Mouse (Mus musculus): ENCODE results near the gene Gm49396. TPM values are rescaled to one million over a fixed set of nuclear protein-coding genes. Genes with fewer than 3 reads are reported as not detected.

Gm49396 gene
- 6.5 TPM for polyA plus RNA-seq (2014; fragmentation: Illumina TruSeq; extraction: RNeasy Lipid Tissue Mini Kit (QIAGEN cat#74804); ENCODE audit: low read depth, low replicate concordance)

GRCm38 (mm10) chr7:30563117-30563905 lies at the start of gene Gm49396, which contains the start of the genes U2af1l4 and Psenen:
Gm49396 (plus strand) TSS chr7:30563344.
U2af1l4 (plus strand) TSS chr7:30563301.
Psenen (minus strand) TSS chr7:30563627.

GRCm38 (mm10) chr7:30534633-30535577 lies 28.2 kb upstream of the Gm49396 start, which contains the start of gene Arhgap33:
Arhgap33 (minus strand) TSS chr7:30535060.

GRCm38 (mm10) chr7:30552102-30553020 lies 10.8 kb upstream of the Gm49396 start, which contains the start of the genes Hspb6 and Proser3:
Hspb6 (plus strand) TSS chr7:30552178.
Proser3 (minus strand) TSS chr7:30552299.

GRCm38 (mm10) chr7:30559443-30559954 lies 3.6 kb upstream of the Gm49396 start, which contains the start of gene Lin37:
Lin37 (minus strand) TSS chr7:30559838.

GRCm38 (mm10) chr7:30564970-30565571 lies 1.9 kb downstream of the Gm49396 start, which contains the start of gene Igflr1:
Igflr1 (plus strand) TSS chr7:30565427.

GRCm38 (mm10) chr7:30588676-30589434 lies 25.7 kb downstream of the Gm49396 start, which contains the start of gene Kmt2b:
Kmt2b (minus strand) TSS chr7:30588726.

GRCm38 (mm10) chr7:30598786-30599185 lies 35.6 kb downstream of the Gm49396 start, which contains the start of gene Zbtb32:
Zbtb32 (minus strand) TSS chr7:30598909.

GRCm38 (mm10) chr7:30612654-30613402 lies 49.7 kb downstream of the Gm49396 start, which contains the start of gene Upk1a:
Upk1a (minus strand) TSS chr7:30612847.

Other genes starting within 250 kb of the Gm49396 start
- 5.0 TPM for gene Syne4, start 248.5 kb upstream of the Gm49396 start, polyA plus RNA-seq (2014; fragmentation: Illumina TruSeq; extraction: RNeasy Lipid Tissue Mini Kit (QIAGEN cat#74804); ENCODE audit: low read depth, low replicate concordance)
- 1.2 TPM for gene E130208F15Rik, start 241.6 kb upstream of the Gm49396 start, polyA plus RNA-seq (2014; fragmentation: Illumina TruSeq; extraction: RNeasy Lipid Tissue Mini Kit (QIAGEN cat#74804); ENCODE audit: low read depth, low replicate concordance)
- 9.0 TPM for gene Sdhaf1, start 239.4 kb upstream of the Gm49396 start, polyA plus RNA-seq (2014; fragmentation: Illumina TruSeq; extraction: RNeasy Lipid Tissue Mini Kit (QIAGEN cat#74804); ENCODE audit: low read depth, low replicate concordance)
- 1.7 TPM for gene Lrfn3, start 200.6 kb upstream of the Gm49396 start, polyA plus RNA-seq (2014; fragmentation: Illumina TruSeq; extraction: RNeasy Lipid Tissue Mini Kit (QIAGEN cat#74804); ENCODE audit: low read depth, low replicate concordance)
- 114 TPM for gene Tyrobp, start 149.6 kb upstream of the Gm49396 start, polyA plus RNA-seq (2014; fragmentation: Illumina TruSeq; extraction: RNeasy Lipid Tissue Mini Kit (QIAGEN cat#74804); ENCODE audit: low read depth, low replicate concordance)
- 4.5 TPM for gene Hcst, start 143.5 kb upstream of the Gm49396 start, polyA plus RNA-seq (2014; fragmentation: Illumina TruSeq; extraction: RNeasy Lipid Tissue Mini Kit (QIAGEN cat#74804); ENCODE audit: low read depth, low replicate concordance)
- gene Nfkbid, start 141.6 kb upstream of the Gm49396 start, polyA plus RNA-seq (2014; fragmentation: Illumina TruSeq; extraction: RNeasy Lipid Tissue Mini Kit (QIAGEN cat#74804); ENCODE audit: low read depth, low replicate concordance) = 1.9 TPM
- 2.8 TPM for gene Aplp1, start 117.8 kb upstream of the Gm49396 start, polyA plus RNA-seq (2014; fragmentation: Illumina TruSeq; extraction: RNeasy Lipid Tissue Mini Kit (QIAGEN cat#74804); ENCODE audit: low read depth, low replicate concordance)
- not detected for gene Kirrel2, start 105.7 kb upstream of the Gm49396 start, polyA plus RNA-seq (2014; fragmentation: Illumina TruSeq; extraction: RNeasy Lipid Tissue Mini Kit (QIAGEN cat#74804); ENCODE audit: low read depth, low replicate concordance)
- not detected for gene Nphs1, start 105.0 kb upstream of the Gm49396 start, polyA plus RNA-seq (2014; fragmentation: Illumina TruSeq; extraction: RNeasy Lipid Tissue Mini Kit (QIAGEN cat#74804); ENCODE audit: low read depth, low replicate concordance)
- gene Prodh2, start 69.7 kb upstream of the Gm49396 start, polyA plus RNA-seq (2014; fragmentation: Illumina TruSeq; extraction: RNeasy Lipid Tissue Mini Kit (QIAGEN cat#74804); ENCODE audit: low read depth, low replicate concordance) = not detected
- gene Arhgap33, start 28.3 kb upstream of the Gm49396 start, polyA plus RNA-seq (2014; fragmentation: Illumina TruSeq; extraction: RNeasy Lipid Tissue Mini Kit (QIAGEN cat#74804); ENCODE audit: low read depth, low replicate concordance) = 11.2 TPM
- 19.1 TPM for gene Hspb6, start 11.2 kb upstream of the Gm49396 start, polyA plus RNA-seq (2014; fragmentation: Illumina TruSeq; extraction: RNeasy Lipid Tissue Mini Kit (QIAGEN cat#74804); ENCODE audit: low read depth, low replicate concordance)
- 13.6 TPM for gene Proser3, start 11.0 kb upstream of the Gm49396 start, polyA plus RNA-seq (2014; fragmentation: Illumina TruSeq; extraction: RNeasy Lipid Tissue Mini Kit (QIAGEN cat#74804); ENCODE audit: low read depth, low replicate concordance)
- 26.3 TPM for gene Lin37, start 3.5 kb upstream of the Gm49396 start, polyA plus RNA-seq (2014; fragmentation: Illumina TruSeq; extraction: RNeasy Lipid Tissue Mini Kit (QIAGEN cat#74804); ENCODE audit: low read depth, low replicate concordance)
- 50.0 TPM for gene U2af1l4, start within 50 bp of the Gm49396 start, polyA plus RNA-seq (2014; fragmentation: Illumina TruSeq; extraction: RNeasy Lipid Tissue Mini Kit (QIAGEN cat#74804); ENCODE audit: low read depth, low replicate concordance)
- gene Psenen, start 283 bp downstream of the Gm49396 start, polyA plus RNA-seq (2014; fragmentation: Illumina TruSeq; extraction: RNeasy Lipid Tissue Mini Kit (QIAGEN cat#74804); ENCODE audit: low read depth, low replicate concordance) = 138 TPM
- 2.8 TPM for gene Igflr1, start 2.1 kb downstream of the Gm49396 start, polyA plus RNA-seq (2014; fragmentation: Illumina TruSeq; extraction: RNeasy Lipid Tissue Mini Kit (QIAGEN cat#74804); ENCODE audit: low read depth, low replicate concordance)
- gene Kmt2b, start 25.4 kb downstream of the Gm49396 start, polyA plus RNA-seq (2014; fragmentation: Illumina TruSeq; extraction: RNeasy Lipid Tissue Mini Kit (QIAGEN cat#74804); ENCODE audit: low read depth, low replicate concordance) = 28.8 TPM
- 2.1 TPM for gene Zbtb32, start 35.6 kb downstream of the Gm49396 start, polyA plus RNA-seq (2014; fragmentation: Illumina TruSeq; extraction: RNeasy Lipid Tissue Mini Kit (QIAGEN cat#74804); ENCODE audit: low read depth, low replicate concordance)
- gene Upk1a, start 49.5 kb downstream of the Gm49396 start, polyA plus RNA-seq (2014; fragmentation: Illumina TruSeq; extraction: RNeasy Lipid Tissue Mini Kit (QIAGEN cat#74804); ENCODE audit: low read depth, low replicate concordance) = 25.2 TPM
- gene Cox6b1, start 62.8 kb downstream of the Gm49396 start, polyA plus RNA-seq (2014; fragmentation: Illumina TruSeq; extraction: RNeasy Lipid Tissue Mini Kit (QIAGEN cat#74804); ENCODE audit: low read depth, low replicate concordance) = 824 TPM
- not detected for gene Etv2, start 72.5 kb downstream of the Gm49396 start, polyA plus RNA-seq (2014; fragmentation: Illumina TruSeq; extraction: RNeasy Lipid Tissue Mini Kit (QIAGEN cat#74804); ENCODE audit: low read depth, low replicate concordance)
- 55.3 TPM for gene Rbm42, start 87.0 kb downstream of the Gm49396 start, polyA plus RNA-seq (2014; fragmentation: Illumina TruSeq; extraction: RNeasy Lipid Tissue Mini Kit (QIAGEN cat#74804); ENCODE audit: low read depth, low replicate concordance)
- 12.3 TPM for gene Haus5, start 101.7 kb downstream of the Gm49396 start, polyA plus RNA-seq (2014; fragmentation: Illumina TruSeq; extraction: RNeasy Lipid Tissue Mini Kit (QIAGEN cat#74804); ENCODE audit: low read depth, low replicate concordance)
- 2.8 TPM for gene Pmis2, start 108.3 kb downstream of the Gm49396 start, polyA plus RNA-seq (2014; fragmentation: Illumina TruSeq; extraction: RNeasy Lipid Tissue Mini Kit (QIAGEN cat#74804); ENCODE audit: low read depth, low replicate concordance)
- gene 2200002J24Rik, start 135.6 kb downstream of the Gm49396 start, polyA plus RNA-seq (2014; fragmentation: Illumina TruSeq; extraction: RNeasy Lipid Tissue Mini Kit (QIAGEN cat#74804); ENCODE audit: low read depth, low replicate concordance) = not detected
- gene Atp4a, start 148.9 kb downstream of the Gm49396 start, polyA plus RNA-seq (2014; fragmentation: Illumina TruSeq; extraction: RNeasy Lipid Tissue Mini Kit (QIAGEN cat#74804); ENCODE audit: low read depth, low replicate concordance) = 66.9 TPM
- 135 TPM for gene Tmem147, start 166.2 kb downstream of the Gm49396 start, polyA plus RNA-seq (2014; fragmentation: Illumina TruSeq; extraction: RNeasy Lipid Tissue Mini Kit (QIAGEN cat#74804); ENCODE audit: low read depth, low replicate concordance)
- 58.5 TPM for gene Gapdhs, start 180.3 kb downstream of the Gm49396 start, polyA plus RNA-seq (2014; fragmentation: Illumina TruSeq; extraction: RNeasy Lipid Tissue Mini Kit (QIAGEN cat#74804); ENCODE audit: low read depth, low replicate concordance)
- gene Sbsn, start 188.1 kb downstream of the Gm49396 start, polyA plus RNA-seq (2014; fragmentation: Illumina TruSeq; extraction: RNeasy Lipid Tissue Mini Kit (QIAGEN cat#74804); ENCODE audit: low read depth, low replicate concordance) = 31.5 TPM
- 12.2 TPM for gene Dmkn, start 200.4 kb downstream of the Gm49396 start, polyA plus RNA-seq (2014; fragmentation: Illumina TruSeq; extraction: RNeasy Lipid Tissue Mini Kit (QIAGEN cat#74804); ENCODE audit: low read depth, low replicate concordance)
- not detected for gene Krtdap, start 224.6 kb downstream of the Gm49396 start, polyA plus RNA-seq (2014; fragmentation: Illumina TruSeq; extraction: RNeasy Lipid Tissue Mini Kit (QIAGEN cat#74804); ENCODE audit: low read depth, low replicate concordance)